Mouse (Mus musculus) left cerebral cortex, postnatal 25 days (tissue): ENCODE measurements at regions not wholly inside any gene's neighbourhood (a gene's known extent, or its start where the extent isn't known, plus 50 kb on each side); places are given as distances from the start of the nearest gene placed in this dataset.

Source experiments
- DNase-seq, 2 experiments: peaks; one replicate each; pipeline ENCODE4 v3.0.0; 2022; ENCODE audit warnings: low spot score in 2 of 2, mixed read lengths in 1 of 2
- intact Hi-C: fragments of 180-260 bp; cut with DNase I; formaldehyde crosslinking; loops from one replicate; pipeline ENCODE4 v1.15.1; 2025

- intact Hi-C loops, result no loop called here
- peak in 1 of 2 experiments; percentile 59 for DNase-seq
Observed at GRCm38 (mm10) chr11:32136066-32136465, 64.0 kb downstream of the Il9r start.

DNA sequence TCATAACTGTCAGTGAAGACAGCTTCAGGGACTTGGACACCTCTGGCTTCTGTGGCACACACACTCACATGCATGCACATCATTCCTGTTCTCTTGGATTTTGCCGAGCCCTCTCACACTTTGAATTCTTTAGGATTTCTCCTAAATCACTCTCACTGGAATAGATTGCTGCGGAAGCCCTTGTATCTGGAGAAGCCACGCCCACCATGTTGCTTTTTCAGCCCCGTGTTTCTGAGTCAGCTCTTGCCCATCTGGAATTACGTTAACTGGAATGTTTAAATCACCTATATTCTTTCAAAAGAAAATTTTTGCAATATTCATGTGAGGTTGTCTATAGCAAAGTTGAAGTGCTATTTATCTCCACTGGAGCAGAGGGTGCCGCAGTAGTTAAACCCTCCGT, 66.1 kb downstream of the Il9r start:
- DNase-seq, result peak in 1 of 2 experiments; percentile 51
- intact Hi-C loops, result no loop called here

- no peak for DNase-seq
- intact Hi-C loops, result no loop called here
Observed at GRCm38 (mm10) chr11:32132008-32132615, 68.0 kb downstream of the Il9r start.

- DNase-seq, result peak in 1 of 2 experiments; percentile 79
- intact Hi-C loops, result loop anchor here (2.0 to 5.0 kb wide), 2 partner anchors 66 to 128 kb away; partner anchors contain the start of gene Nsg2
Observed at GRCm38 (mm10) chr11:32128551-32128950, 71.5 kb downstream of the Il9r start.

DNA sequence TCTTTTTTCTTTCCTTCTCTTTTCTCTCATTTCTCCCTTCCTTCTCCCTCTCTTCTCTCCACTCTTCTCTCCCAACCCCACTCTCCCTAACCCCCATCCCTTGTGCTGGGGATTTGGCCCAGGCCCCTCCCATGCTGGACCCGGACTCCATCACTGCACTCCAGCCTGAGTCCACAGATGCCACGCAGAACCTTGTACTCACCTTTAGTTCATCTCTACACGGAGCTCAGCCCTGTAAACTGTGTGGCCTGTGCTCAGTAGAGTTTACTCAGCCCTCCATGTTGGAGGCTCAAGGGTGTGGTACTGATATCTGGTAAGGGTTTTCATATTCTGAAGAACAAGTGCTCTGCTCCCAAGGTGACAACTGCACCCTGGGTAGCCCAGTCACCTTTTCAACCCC, 72.1 kb downstream of the Il9r start:
- no peak for DNase-seq
- intact Hi-C loops, result loop anchor here (2.0 to 5.0 kb wide), 2 partner anchors 66 to 127 kb away; partner anchors contain the start of gene Nsg2

DNA sequence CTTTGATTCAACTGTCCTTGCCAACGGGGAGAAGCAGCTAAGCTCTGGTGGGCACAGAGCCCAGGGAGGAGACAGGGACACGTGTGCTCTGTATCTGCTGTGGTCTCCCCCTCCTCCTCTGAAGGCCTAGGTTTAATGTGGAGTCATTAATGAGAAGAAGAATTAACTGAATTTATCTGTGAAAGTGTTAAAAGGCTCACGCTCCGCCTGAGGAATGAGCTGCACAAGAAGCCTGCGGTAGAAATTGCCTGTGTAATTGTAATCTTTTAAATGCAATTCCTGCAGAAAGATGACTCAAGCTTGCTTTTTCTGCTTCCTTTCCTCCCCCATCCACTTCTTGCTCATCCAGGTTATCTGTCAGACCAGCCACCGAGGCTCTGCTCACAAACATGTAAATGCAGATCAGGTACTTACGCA, 72.7 kb downstream of the Il9r start:
- DNase-seq, result peak in 1 of 2 experiments; percentile 74
- intact Hi-C loops, result loop anchor here (5.0 kb wide), 1 partner anchor 65 kb away; no protein-coding TSS in a partner anchor

- intact Hi-C loops, result loop anchor here (5.0 kb wide), 1 partner anchor 64 kb away; no protein-coding TSS in a partner anchor
Observed at GRCm38 (mm10) chr11:32126786-32127185, 73.3 kb downstream of the Il9r start.

GRCm38 (mm10) chr11:32126311-32126698, 73.8 kb downstream of the Il9r start:
- no peak for DNase-seq
- intact Hi-C loops, result loop anchor here (5.0 kb wide), 1 partner anchor 64 kb away; no protein-coding TSS in a partner anchor

More at GRCm38 (mm10) chr11:32126786-32127185, 73.3 kb downstream of the Il9r start:
- DNase-seq, result no peak

DNA sequence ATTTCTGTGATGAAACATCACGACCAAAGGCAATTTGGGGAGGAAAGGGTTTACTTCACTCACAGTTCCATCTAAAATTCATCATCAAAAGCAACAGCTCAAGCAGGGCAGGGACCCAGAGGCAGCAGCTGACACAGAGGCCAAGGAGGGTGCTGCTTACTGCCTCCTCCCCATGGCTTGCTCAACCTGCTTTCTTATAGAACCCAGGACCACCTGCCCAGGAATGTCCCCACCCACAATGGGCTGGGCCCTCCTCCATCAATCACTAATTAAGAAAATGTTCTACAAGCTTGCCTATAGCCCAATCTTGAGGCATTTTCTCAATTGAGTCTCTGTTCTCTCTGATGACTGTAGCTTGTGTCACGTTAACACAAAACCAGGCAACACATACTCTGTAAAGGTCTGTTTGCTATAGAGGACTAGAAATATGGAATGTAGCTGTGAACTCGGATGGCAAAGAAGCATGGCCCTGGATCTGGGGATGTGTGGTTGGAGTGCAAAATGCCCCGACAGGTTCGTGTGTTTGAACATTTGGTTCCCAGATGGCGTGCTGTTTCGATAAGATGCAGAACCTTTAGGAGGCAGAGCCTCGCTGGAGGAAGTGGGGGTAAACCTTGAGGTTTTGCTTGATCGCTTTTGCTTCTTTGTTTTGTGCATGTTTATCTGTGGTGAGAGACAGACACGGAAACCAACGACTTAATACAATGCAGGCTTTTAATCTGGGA, 74.3 kb downstream of the Il9r start:
- intact Hi-C loops, result loop anchor here (5.0 kb wide), 1 partner anchor 63 kb away; no protein-coding TSS in a partner anchor

DNA sequence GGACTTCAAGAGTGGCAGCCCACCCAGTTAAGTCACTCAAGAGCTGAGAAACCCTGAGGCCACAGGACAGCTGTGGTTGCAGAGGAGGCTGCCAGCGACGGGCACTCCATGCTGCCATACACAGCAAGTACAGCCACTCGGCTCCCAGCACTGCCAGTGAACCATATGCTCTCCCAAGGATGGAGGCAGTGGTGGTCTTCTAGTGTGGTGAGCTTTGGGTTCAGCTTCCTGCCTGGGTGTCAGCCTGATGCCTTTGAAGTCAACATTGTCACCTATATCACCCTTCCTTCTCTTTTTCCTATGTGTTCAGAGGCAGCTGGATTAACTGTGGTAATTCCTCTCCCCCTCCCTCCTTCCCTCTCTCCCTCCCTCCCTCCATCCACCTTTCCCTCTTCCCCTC, 79.5 kb downstream of the Il9r start:
- no peak for DNase-seq
- intact Hi-C loops, result no loop called here

More for the DNA sequence above, 74.3 kb downstream of the Il9r start:
- DNase-seq, result no peak

DNA sequence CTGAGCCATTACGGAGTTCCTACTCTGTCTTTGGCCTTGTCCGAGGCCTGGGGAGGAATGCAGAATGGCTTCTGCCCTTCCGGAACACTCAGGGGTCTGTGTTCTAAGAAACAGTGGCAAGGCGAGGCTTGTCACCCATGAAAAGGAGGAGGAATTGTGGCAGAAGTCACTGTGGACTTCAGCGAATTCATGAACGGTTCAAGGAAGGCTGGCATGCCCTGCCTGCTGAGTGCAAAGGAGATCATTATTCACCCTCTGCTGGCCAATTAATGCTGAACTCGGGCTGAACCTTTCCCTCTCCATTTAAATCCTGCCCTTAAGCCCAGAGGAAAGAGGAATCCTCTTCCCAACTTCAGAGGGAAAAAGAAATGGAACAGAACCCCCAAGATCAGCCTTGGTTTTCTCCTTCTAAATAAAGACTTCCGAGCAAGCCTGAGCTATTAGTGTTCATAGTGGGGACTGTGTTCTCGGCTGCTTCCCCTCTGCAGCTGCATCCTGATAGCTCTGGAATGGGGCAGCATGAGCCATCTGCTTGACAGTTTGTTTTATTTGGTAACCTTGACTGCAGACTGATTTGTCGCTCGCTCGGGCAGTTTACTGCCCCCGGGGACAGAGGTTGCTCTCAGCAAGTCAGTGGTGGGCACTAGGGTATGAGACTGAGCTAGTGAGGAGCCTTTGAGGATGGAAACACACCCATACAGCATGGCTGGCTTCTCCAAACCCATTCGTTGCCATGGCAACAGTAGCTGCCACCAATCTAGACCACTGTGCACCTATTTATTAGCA, 81.0 kb downstream of the Il9r start:
- DNase-seq, result peak in 1 of 2 experiments; percentile 33
- intact Hi-C loops, result no loop called here

GRCm38 (mm10) chr11:32117930-32118329, 82.1 kb downstream of the Il9r start:
- peak; percentile 61 to 77 for DNase-seq
- intact Hi-C loops, result no loop called here

GRCm38 (mm10) chr11:32113118-32113826, 86.8 kb downstream of the Il9r start:
- intact Hi-C loops, result no loop called here
- DNase-seq, result peak; percentile 62 to 66

DNA sequence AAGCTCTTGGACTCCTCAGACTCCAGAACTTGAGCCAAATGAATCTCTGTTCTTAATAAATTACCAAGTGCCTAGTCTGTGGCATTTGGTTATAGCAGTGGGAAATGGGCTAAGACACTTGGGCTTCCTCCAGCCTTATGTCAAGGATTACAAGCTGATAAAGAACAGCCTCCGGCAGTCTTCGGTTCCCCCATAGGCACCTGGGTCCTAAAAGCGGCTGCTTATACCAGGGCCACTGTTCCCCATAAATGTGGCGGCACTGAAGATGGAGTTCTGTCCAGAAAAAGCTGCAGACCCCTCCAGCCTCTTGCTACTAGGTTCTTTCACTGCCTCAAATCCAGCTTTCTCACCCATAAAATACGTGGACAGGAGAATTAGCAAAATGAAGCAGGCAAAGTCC, 87.6 kb downstream of the Il9r start:
- intact Hi-C loops, result no loop called here
- no peak for DNase-seq

- no peak for DNase-seq
- intact Hi-C loops, result no loop called here
Observed at GRCm38 (mm10) chr11:32111841-32112240, 88.2 kb downstream of the Il9r start.

DNA sequence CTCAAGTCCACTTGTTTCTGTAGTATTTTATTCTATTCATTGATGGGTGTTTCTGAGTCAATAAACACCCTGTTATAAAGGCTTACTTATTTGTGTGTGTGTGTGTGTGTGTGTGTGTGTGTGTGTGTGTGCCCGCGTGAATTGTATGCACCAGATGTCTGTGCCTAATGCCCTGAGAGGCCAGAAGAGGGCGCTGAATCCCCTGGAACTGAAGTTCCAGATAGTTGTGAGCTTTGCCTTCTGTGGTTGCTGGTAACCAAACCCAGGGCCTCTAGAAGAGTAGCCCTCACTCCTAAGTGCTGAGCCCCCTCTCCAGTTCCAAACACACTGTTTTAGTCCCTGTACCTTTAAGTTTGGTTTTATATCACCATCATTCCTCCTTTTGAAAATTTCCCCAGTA, 90.2 kb downstream of the Il9r start:
- intact Hi-C loops, result no loop called here
- no peak for DNase-seq
